Mouse (Mus musculus) kidney, embryonic 15.5 days (tissue): Measurements from ENCODE around the gene Olfr1412. TPM values are rescaled to one million over a fixed set of nuclear protein-coding genes. Genes with fewer than 3 reads are reported as not detected.

Experiments
- ATAC-seq: fragments of 200-750 bp; cut with Nextera tagmentation; replicated peaks from 2 replicates; pipeline ENCODE4 v1.8.0; 2017; ENCODE audit warnings: moderate TSS enrichment; ENCODE audit not compliant: low FRiP score
- H3K27ac ChIP-seq: fragments of 300-500 bp; sonication (generic); 2 replicates; pipeline ENCODE4 v1.5.1; 2015; ENCODE audit warnings: mild to moderate bottlenecking, inconsistent platforms
- H3K27me3 ChIP-seq: fragments of 300-500 bp; sonication (generic); 2 replicates; pipeline ENCODE4 v1.6.1; 2015; ENCODE audit warnings: inconsistent platforms
- H3K36me3 ChIP-seq: fragments of 300-500 bp; sonication (generic); 2 replicates; pipeline ENCODE4 v1.6.1; 2015; ENCODE audit warnings: inconsistent platforms
- H3K4me1 ChIP-seq: fragments of 300-500 bp; sonication (generic); 2 replicates; pipeline ENCODE4 v1.6.1; 2015; ENCODE audit warnings: inconsistent platforms
- H3K4me2 ChIP-seq: fragments of 300-500 bp; sonication (generic); 2 replicates; pipeline ENCODE4 v1.6.1; 2015; ENCODE audit warnings: moderate library complexity, mild to moderate bottlenecking, inconsistent platforms
- H3K4me3 ChIP-seq: fragments of 300-500 bp; sonication (generic); replicated peaks from 2 replicates; pipeline ENCODE4 v1.5.1; 2015; ENCODE audit warnings: mild to moderate bottlenecking, inconsistent platforms
- H3K9ac ChIP-seq: fragments of 300-500 bp; sonication (generic); 2 replicates; pipeline ENCODE4 v1.6.1; 2015; ENCODE audit warnings: mild to moderate bottlenecking, inconsistent platforms
- H3K9me3 ChIP-seq: fragments of 300-500 bp; sonication (generic); replicated peaks from 2 replicates; pipeline ENCODE4 v1.6.1; 2016; ENCODE audit warnings: inconsistent platforms
- WGBS: fragments of 180-500 bp; shearing (Covaris S2); methylation state at CpG from one replicate; pipeline ENCODE4 v1.1.7; 2015; ENCODE audit warnings: mixed read lengths; 5-methylcytosine and 5-hydroxymethylcytosine counted together
- polyA plus RNA-seq: library from polyadenylated mRNA; unstranded; fragments of >200 nt; fragmentation: Nextera tagmentation; extraction: Ambion mirVana; gene quantifications from 2 replicates; pipeline ENCODE4 v1.2.1, GENCODE M21; 2015

Olfr1412 gene
- polyA plus RNA-seq, 1 experiment from 2014 or later = not detected

DNA sequence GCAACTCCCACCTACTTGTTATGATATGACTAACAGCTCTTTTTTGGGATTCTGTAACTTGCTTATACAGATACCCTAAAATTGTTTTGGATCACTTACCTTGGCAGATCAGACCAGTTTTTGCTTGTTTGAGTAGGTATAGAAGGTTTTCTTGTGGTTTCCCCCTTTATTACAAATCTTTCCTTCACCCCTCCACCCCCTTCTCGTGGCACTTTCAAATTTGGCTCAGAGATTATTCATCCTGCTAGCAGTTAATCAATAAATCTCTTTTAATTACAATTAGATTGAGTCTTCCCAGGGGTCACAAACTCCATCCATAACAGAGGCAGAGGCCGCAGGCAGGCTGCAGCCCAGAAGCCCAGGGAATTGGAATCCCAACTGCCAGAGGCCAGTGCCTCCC lies 31.9 kb downstream of the Olfr1412 start, which contains the start of gene Olfr12:
TSS of gene Olfr12 (plus strand) at position 301 of the 400 bp plus-strand sequence.
- Histone ChIP-seq H3K4me2 (no peak within 1 kb of the TSS), H3K9ac (no peak within 1 kb of the TSS), H3K27me3 (peaks cover 25% of the 10 kb centered on the region), H3K4me3 (no peak within 1 kb of the TSS), H3K27ac (no peak within 1 kb of the TSS), H3K9me3 (no peaks in the 10 kb centered on the region), H3K4me1 (no peaks in the 10 kb centered on the region), H3K36me3 (no peaks in the 10 kb centered on the region)
- WGBS = 67% methylated on average over 2 of the region's 2 CpGs
- no peak for ATAC-seq

- H3K36me3 ChIP-seq = no peaks in the 10 kb centered on the region
- WGBS = 51% methylated on average over 4 of the region's 4 CpGs
- no peak for ATAC-seq
- H3K9me3 ChIP-seq = no peaks in the 10 kb centered on the region
- H3K4me1 ChIP-seq = no peaks in the 10 kb centered on the region
- no peak overlapping the region for H3K4me2 ChIP-seq
- no peak overlapping the region for H3K27ac ChIP-seq
- peaks cover 25% of the 10 kb centered on the region for H3K27me3 ChIP-seq
- no peak overlapping the region for H3K9ac ChIP-seq
- no peak overlapping the region for H3K4me3 ChIP-seq
Observed at GRCm38 (mm10) chr1:92618360-92618759, 32.8 kb downstream of the Olfr1412 start.

DNA sequence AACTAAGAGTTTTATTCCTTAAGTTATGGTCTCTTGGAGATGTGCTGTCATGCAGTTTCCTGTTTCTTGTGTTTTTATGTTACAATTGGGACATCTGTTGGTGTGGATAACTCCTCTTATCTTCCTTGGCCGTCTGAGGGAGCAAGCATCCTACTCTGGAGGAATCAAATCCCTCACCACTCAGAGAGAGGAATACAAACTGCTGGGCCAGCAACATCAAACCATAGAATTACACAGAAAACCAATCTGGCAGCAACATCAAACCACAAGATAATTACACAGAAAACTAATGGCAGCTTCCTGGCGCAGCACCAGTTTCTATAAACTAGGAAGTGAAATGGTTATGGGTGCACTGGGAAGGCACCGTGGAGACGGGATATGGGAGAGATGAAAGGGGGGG lies 42.6 kb downstream of the Olfr1412 start:
- Histone ChIP-seq H3K4me1 (no peaks in the 10 kb centered on the region), H3K27me3 (peaks cover 19% of the 10 kb centered on the region), H3K4me3 (no peak overlapping the region), H3K36me3 (no peaks in the 10 kb centered on the region), H3K4me2 (no peak overlapping the region), H3K27ac (no peak overlapping the region), H3K9ac (no peak overlapping the region), H3K9me3 (no peaks in the 10 kb centered on the region)
- ATAC-seq = no peak
- 60% methylated on average over 4 of the region's 4 CpGs for WGBS

DNA sequence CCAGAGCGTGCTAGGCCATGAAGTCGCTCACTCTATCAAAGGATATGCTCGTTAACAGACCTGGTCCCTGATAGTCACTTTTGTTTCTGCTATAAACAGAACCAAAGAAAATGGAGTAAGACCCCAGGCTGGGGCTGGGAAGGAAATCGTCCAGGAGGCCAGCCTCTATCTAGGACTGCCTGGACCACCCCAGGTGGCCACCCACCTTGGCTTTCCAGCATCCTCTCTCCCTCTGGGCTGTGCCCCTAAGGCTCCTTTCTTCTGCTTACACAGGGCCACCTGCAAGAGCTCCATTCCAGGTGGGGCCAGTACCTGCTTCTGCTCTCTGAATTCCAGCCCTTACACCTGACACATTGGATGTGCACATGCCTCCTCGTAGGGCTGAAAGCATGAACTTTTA lies 46.6 kb downstream of the Olfr1412 start:
- H3K9me3 ChIP-seq = no peaks in the 10 kb centered on the region
- no peak overlapping the region for H3K27ac ChIP-seq
- WGBS = 81% methylated on average over 5 of the region's 5 CpGs
- H3K4me3 ChIP-seq = no peak overlapping the region
- peaks cover 4% of the 10 kb centered on the region; the same call in 1 of the 2 replicates for H3K27me3 ChIP-seq
- H3K36me3 ChIP-seq = peaks cover 19% of the 10 kb centered on the region
- H3K4me2 ChIP-seq = no peak overlapping the region
- H3K9ac ChIP-seq = no peak overlapping the region
- H3K4me1 ChIP-seq = no peaks in the 10 kb centered on the region
- no peak for ATAC-seq

DNA sequence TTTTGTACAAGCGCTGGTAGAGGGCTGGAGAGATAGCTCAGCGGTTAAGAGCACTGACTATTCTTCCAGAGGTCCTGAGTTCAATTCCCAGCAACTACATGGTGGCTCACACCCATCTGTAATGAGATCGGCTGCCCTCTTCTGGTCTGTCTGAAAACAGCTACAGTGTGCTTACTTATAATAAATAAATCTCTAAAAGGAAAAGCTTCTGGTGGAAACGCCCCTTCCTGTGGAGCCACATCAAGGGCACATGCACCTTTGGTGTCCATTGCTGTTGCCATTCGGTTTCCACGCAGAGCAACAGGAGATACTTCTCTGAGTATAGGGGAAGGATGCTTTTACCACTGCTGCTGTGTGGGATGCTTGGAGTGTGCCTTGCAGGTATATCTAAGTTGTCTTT lies 47.4 kb downstream of the Olfr1412 start:
- Histone ChIP-seq H3K9me3 (no peaks in the 10 kb centered on the region), H3K9ac (no peak overlapping the region), H3K4me1 (no peaks in the 10 kb centered on the region), H3K36me3 (peaks cover 26% of the 10 kb centered on the region), H3K27ac (no peak overlapping the region), H3K4me2 (no peak overlapping the region), H3K4me3 (no peak overlapping the region), H3K27me3 (peaks cover 4% of the 10 kb centered on the region; the same call in 1 of the 2 replicates)
- 69% methylated on average over 6 of the region's 6 CpGs for WGBS
- ATAC-seq = no peak

DNA sequence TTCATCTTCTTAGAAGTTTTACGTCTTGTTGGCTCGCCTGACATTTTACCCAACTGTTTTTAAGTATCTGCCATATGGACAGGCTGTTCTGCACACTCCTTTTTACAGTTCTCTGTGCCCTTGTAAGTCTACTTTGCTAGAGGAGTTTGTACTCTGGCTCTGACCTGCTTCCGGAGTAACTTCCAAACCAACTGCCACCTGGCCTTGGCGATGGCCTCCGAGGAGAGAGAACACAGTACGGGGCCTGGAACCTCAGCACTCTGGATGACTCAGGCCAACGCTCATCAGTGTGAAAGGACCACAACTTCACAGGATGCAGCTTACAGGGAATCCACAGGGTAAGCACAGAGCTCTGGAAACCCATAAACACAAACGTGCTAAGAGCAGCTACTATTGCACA lies 48.1 kb downstream of the Olfr1412 start:
- peaks cover 4% of the 10 kb centered on the region; the same call in 1 of the 2 replicates for H3K27me3 ChIP-seq
- no peak for ATAC-seq
- H3K4me3 ChIP-seq = no peak overlapping the region
- H3K36me3 ChIP-seq = peaks cover 34% of the 10 kb centered on the region
- no peak overlapping the region for H3K4me2 ChIP-seq
- H3K4me1 ChIP-seq = no peaks in the 10 kb centered on the region
- 79% methylated on average over 8 of the region's 8 CpGs for WGBS
- no peak overlapping the region for H3K9ac ChIP-seq
- no peak overlapping the region for H3K27ac ChIP-seq
- no peaks in the 10 kb centered on the region for H3K9me3 ChIP-seq

- WGBS = 68% methylated on average over 1 of the region's 1 CpGs
- no peak for ATAC-seq
Observed at GRCm38 (mm10) chr1:92634569-92634968, 49.0 kb downstream of the Olfr1412 start.

DNA sequence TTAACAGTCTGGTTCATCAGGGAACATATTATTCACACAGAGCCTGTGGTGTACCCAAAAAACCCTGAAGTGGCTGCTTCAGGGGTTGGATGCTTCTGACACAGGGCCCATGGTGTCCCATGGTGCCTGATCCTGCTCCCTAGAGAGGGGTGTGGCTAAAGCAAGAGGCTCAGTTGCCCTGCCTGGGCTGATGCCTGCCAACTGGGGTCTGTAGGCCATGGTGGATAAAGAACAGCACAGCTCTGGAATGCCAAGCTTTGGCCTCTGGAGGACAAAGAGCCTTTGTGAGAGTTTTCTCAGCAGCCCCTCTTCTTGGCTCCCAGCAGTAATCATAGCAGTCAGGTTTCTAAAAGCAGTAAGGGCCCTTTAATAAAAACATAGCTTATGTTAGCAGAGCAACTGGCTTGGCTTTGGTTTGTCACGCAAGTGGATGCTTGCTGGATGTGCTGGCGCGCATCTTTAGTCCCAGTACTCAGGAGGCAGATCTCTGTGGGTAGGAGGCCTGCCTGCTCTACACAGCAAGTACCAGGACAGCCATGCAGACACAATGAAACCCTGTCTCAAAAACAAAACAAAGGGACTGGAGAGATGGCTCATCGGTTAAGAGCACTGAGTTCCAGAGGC lies 49.5 kb downstream of the Olfr1412 start:
- no peaks in the 10 kb centered on the region; the same call in 1 of the 2 replicates for H3K27me3 ChIP-seq
- H3K4me1 ChIP-seq = peaks cover 3% of the 10 kb centered on the region
- no peak overlapping the region for H3K27ac ChIP-seq
- WGBS = 84% methylated on average over 4 of the region's 4 CpGs
- ATAC-seq = no peak
- H3K9ac ChIP-seq = no peak overlapping the region
- no peaks in the 10 kb centered on the region for H3K9me3 ChIP-seq
- H3K36me3 ChIP-seq = peaks cover 46% of the 10 kb centered on the region
- no peak overlapping the region for H3K4me3 ChIP-seq
- no peak overlapping the region for H3K4me2 ChIP-seq

More at GRCm38 (mm10) chr1:92634569-92634968, 49.0 kb downstream of the Olfr1412 start:
- H3K4me3 ChIP-seq = no peak overlapping the region
- H3K9me3 ChIP-seq = no peaks in the 10 kb centered on the region
- no peaks in the 10 kb centered on the region for H3K4me1 ChIP-seq
- H3K9ac ChIP-seq = no peak overlapping the region
- H3K27ac ChIP-seq = no peak overlapping the region
- H3K4me2 ChIP-seq = no peak overlapping the region
- H3K27me3 ChIP-seq = peaks cover under 1% of the 10 kb centered on the region; the same call in 1 of the 2 replicates
- H3K36me3 ChIP-seq = peaks cover 43% of the 10 kb centered on the region

DNA sequence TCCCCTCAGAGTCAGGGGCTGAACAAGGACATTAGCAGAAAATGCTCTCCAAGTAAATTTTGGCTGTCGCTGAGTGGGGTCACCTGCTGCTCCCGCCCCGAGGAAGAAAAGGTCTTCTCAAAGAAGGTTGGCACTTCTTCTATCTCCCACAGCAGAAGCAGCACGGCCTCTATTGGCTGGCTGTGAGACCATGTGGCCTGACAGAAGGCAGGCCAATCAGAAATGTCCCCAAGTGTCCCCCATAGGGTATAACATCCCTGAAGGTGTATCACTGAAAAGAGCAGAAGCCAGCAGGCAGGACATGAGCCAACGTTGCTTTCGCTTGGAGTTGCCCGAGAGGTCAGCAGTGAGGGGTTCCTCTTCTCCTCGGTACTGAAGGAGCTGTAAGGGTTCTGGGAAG lies 50.4 kb downstream of the Olfr1412 start:
- ATAC-seq = no peak
- WGBS = 84% methylated on average over 8 of the region's 8 CpGs

DNA sequence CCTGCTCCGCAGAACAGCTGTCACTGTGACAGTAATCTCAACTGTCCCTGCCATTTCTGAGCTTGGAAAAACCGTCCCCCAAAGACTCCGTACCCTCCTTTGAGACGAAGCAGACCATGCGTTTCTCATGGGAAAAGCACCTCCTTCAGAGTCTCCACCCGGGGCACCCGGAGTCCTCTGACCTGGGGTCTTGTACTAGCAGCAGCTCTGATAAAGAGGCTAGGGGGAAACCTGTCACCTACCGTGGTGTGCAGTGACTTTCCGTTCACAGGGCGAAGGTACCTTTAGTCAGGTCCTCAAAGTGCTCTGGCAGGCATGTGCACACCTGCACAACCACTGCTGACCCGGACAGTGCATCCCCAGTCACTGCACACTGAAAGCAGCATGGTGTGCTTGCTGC lies 51.1 kb downstream of the Olfr1412 start:
- Histone ChIP-seq H3K4me3 (no peak overlapping the region), H3K27me3 (no peaks in the 10 kb centered on the region; the same call in 1 of the 2 replicates), H3K4me1 (peaks cover 15% of the 10 kb centered on the region), H3K4me2 (no peak overlapping the region), H3K27ac (no peak overlapping the region), H3K9me3 (no peaks in the 10 kb centered on the region), H3K9ac (no peak overlapping the region), H3K36me3 (peaks cover 46% of the 10 kb centered on the region)
- WGBS = 92% methylated on average over 11 of the region's 11 CpGs
- ATAC-seq = no peak

More for the DNA sequence above, 50.4 kb downstream of the Olfr1412 start:
- Histone ChIP-seq H3K9ac (no peak overlapping the region), H3K9me3 (no peaks in the 10 kb centered on the region), H3K27ac (no peak overlapping the region), H3K4me1 (peaks cover 12% of the 10 kb centered on the region), H3K36me3 (peaks cover 46% of the 10 kb centered on the region), H3K4me3 (no peak overlapping the region), H3K27me3 (no peaks in the 10 kb centered on the region; the same call in 1 of the 2 replicates), H3K4me2 (no peak overlapping the region)

GRCm38 (mm10) chr1:92637501-92638172 lies 52.1 kb downstream of the Olfr1412 start:
- no peaks in the 10 kb centered on the region for H3K27me3 ChIP-seq
- H3K36me3 ChIP-seq = peaks cover 46% of the 10 kb centered on the region
- no peak for ATAC-seq
- no peak overlapping the region for H3K9ac ChIP-seq
- peaks cover 21% of the 10 kb centered on the region for H3K4me1 ChIP-seq
- 93% methylated on average over 15 of the region's 15 CpGs for WGBS
- H3K9me3 ChIP-seq = no peaks in the 10 kb centered on the region
- H3K4me2 ChIP-seq = no peak overlapping the region
- H3K27ac ChIP-seq = no peak overlapping the region
- no peak overlapping the region for H3K4me3 ChIP-seq

DNA sequence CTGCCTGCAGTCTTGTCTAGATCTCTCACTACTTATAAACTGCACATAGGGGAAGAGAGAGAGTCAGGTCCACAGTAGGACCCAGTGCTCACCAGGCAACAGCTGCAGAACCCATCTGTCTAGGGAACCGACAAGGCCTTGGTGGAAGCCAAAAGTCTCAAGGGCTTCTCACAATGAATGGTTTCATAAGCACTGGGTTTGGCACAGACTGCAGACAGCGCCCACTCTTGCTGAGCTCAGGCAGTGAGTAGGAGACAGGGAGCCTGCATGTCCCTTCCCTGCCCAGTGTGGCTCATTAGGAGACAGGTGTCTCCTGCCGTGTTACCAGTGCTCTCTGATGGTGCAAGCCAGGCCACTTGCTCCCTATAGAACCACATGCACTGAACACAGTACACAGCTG lies 52.6 kb downstream of the Olfr1412 start:
- 98% methylated on average over 3 of the region's 3 CpGs for WGBS
- Histone ChIP-seq H3K9ac (no peak overlapping the region), H3K27me3 (no peaks in the 10 kb centered on the region), H3K4me3 (no peak overlapping the region), H3K27ac (no peak overlapping the region), H3K9me3 (no peaks in the 10 kb centered on the region), H3K36me3 (peaks cover 46% of the 10 kb centered on the region), H3K4me1 (peaks cover 21% of the 10 kb centered on the region), H3K4me2 (no peak overlapping the region)
- ATAC-seq = no peak
